Mouse (Mus musculus) liver, embryonic 14.5 days (tissue): ENCODE measurements around the gene Lingo2.

Experiments
- CTCF ChIP-seq: IDR thresholded peaks from 2 replicates; pipeline ENCODE4 v1.5.1; 2016; ENCODE audit warnings: antibody characterized with exemption, low read depth, control low read depth
- EP300 ChIP-seq: IDR thresholded peaks from 2 replicates; pipeline ENCODE4 v1.6.1; 2016; ENCODE audit warnings: antibody characterized with exemption, low read depth

- TF ChIP-seq EP300 (no peak), CTCF (no peak)
Observed at GRCm38 (mm10) chr4:35820701-35821100, 1130.8 kb downstream of the Lingo2 start.
